Mouse (Mus musculus): ENCODE measurements around the gene Cdk15. TPM values are rescaled to one million over a fixed set of nuclear protein-coding genes. Genes with fewer than 3 reads are reported as not detected.

Cdk15 gene
- polyA plus RNA-seq, 1 experiment from 2014 or later, result 1.4 TPM

DNA sequence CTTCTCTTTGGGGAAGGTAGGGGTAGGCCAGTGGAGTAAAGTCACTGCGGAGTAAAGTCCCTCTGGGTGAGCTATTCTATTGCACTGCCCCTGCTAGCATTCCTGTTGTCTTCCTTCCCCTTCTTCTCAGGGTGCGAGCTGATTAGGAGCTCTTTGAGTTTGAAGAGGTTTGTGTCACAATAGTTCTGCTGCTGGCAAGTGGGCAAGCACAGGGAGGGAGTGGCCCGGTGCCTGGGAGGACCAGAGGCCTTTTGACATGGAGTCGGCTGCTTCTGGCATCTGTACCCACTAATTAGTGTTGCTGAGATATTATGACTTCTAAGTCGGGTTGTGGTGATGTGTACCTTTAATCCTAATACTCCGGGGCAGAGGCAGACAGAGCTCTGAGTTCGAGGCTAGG lies 124.8 kb downstream of the Cdk15 start:
- Histone ChIP-seq H3K4me1 (ENCODE audit: insufficient read depth, low read length) (no peaks in the 10 kb centered on the region; the same call in 1 of the 2 replicates), H3K27ac (ENCODE audit: low read length) (no peak overlapping the region), H3K9me3 (ENCODE audit: low read length) (no peaks in the 10 kb centered on the region), H3K4me3 (ENCODE audit: low read length) (no peak overlapping the region), H3K27me3 (ENCODE audit: insufficient read depth, low read length) (no peaks in the 10 kb centered on the region), H3K36me3 (ENCODE audit: insufficient read depth, low read length) (no peaks in the 10 kb centered on the region), H3K4me2 (replicated peaks; ENCODE audit: low read depth, low read length) (no peak overlapping the region), H3K9ac (replicated peaks; ENCODE audit: low read length) (no peak overlapping the region)
- 83% methylated on average over 7 of the region's 7 CpGs for WGBS
- ATAC-seq (ENCODE audit: low FRiP score, low TSS enrichment), result no peak

DNA sequence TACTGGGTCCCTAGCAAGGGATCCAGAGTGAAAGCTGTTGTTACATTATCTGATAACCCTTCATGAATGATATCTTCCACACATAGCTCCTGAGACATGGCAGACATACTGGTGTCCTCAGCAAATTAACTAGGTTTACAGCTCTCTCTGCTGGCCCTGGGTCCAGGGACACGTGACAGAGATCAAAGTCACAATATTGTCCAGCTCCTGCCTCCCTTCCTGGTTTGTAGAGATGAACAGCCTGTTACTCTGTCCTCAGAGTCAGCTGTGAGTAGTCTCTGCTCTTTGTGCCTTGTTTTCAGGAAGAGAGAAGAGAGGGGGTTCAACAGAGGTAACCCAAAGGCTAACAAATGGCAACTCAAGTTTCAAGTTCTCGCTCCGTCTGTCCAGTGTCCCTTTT lies 125.8 kb downstream of the Cdk15 start:
- Histone ChIP-seq H3K9me3 (ENCODE audit: low read length) (no peaks in the 10 kb centered on the region), H3K4me2 (replicated peaks; ENCODE audit: low read depth, low read length) (no peak overlapping the region), H3K9ac (replicated peaks; ENCODE audit: low read length) (no peak overlapping the region), H3K4me1 (ENCODE audit: insufficient read depth, low read length) (0 out of 2 replicates have a peak, but pooled peaks cover under 1% of the 10 kb centered on the region), H3K36me3 (ENCODE audit: insufficient read depth, low read length) (no peaks in the 10 kb centered on the region), H3K4me3 (ENCODE audit: low read length) (no peak overlapping the region), H3K27ac (ENCODE audit: low read length) (no peak overlapping the region), H3K27me3 (ENCODE audit: insufficient read depth, low read length) (no peaks in the 10 kb centered on the region)
- ATAC-seq (ENCODE audit: low FRiP score, low TSS enrichment), result no peak
- 63% methylated on average over 3 of the region's 3 CpGs for WGBS

DNA sequence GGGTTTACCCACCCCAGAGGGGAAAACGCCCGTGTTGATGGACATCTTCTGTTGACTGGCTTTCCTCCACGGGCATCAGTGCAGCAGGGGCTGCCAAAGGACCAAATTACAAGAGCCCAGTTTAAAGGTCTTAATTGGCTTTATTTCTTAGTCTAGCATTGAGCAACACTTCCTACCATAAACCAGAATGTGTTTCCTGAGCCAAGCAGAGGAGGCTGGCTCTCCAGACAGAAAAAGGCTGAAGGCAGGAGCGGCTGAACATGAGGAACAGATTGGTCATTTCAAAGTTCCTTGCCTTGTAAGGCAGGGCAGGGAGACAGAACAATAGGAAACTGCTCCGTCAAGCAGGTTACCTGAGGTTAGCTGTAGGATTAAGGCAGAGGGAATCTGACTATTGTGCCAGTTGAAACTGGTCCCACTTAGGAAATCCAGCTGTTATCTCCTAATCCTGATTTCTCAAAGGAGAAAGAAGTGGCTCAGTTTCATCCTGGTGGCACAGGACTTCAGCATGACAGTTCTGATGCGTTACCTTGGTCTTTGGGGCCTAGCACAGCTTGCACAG lies 126.4 kb downstream of the Cdk15 start:
- H3K9ac ChIP-seq (replicated peaks; ENCODE audit: low read length), result no peak overlapping the region
- H3K36me3 ChIP-seq (ENCODE audit: insufficient read depth, low read length), result no peaks in the 10 kb centered on the region
- WGBS, result 67% methylated on average over 6 of the region's 6 CpGs
- no peak overlapping the region for H3K4me3 ChIP-seq (ENCODE audit: low read length)
- no peak overlapping the region for H3K4me2 ChIP-seq (replicated peaks; ENCODE audit: low read depth, low read length)
- H3K4me1 ChIP-seq (ENCODE audit: insufficient read depth, low read length), result peaks cover 7% of the 10 kb centered on the region; the same call in 1 of the 2 replicates
- H3K27ac ChIP-seq (ENCODE audit: low read length), result no peak overlapping the region
- no peaks in the 10 kb centered on the region for H3K27me3 ChIP-seq (ENCODE audit: insufficient read depth, low read length)
- H3K9me3 ChIP-seq (ENCODE audit: low read length), result no peaks in the 10 kb centered on the region
- no peak for ATAC-seq (ENCODE audit: low FRiP score, low TSS enrichment)

DNA sequence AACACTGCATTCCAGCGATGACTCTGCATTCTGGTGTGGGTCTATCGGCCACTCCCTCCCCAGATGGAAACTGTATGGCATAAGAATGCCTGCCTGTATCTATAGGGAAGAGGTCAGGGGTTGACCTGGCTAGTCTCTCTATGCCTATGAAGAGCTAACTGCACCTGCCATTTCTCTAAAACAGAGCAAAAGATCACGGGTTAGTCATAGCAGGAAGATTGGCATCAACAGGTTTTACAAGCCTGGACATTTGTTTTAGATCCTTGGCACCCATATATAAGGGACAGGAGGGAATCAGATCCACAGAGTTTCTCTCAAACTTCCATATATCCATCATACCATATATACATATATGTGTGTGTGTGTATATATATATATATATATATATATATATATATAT lies 127.7 kb downstream of the Cdk15 start:
- no peaks in the 10 kb centered on the region for H3K27me3 ChIP-seq (ENCODE audit: insufficient read depth, low read length)
- ATAC-seq (ENCODE audit: low FRiP score, low TSS enrichment), result no peak
- no peak overlapping the region for H3K27ac ChIP-seq (ENCODE audit: low read length)
- no peak overlapping the region for H3K4me3 ChIP-seq (ENCODE audit: low read length)
- H3K4me1 ChIP-seq (ENCODE audit: insufficient read depth, low read length), result peaks cover 13% of the 10 kb centered on the region; the same call in 1 of the 2 replicates
- WGBS, result 85% methylated on average over 3 of the region's 3 CpGs
- no peaks in the 10 kb centered on the region for H3K36me3 ChIP-seq (ENCODE audit: insufficient read depth, low read length)
- no peaks in the 10 kb centered on the region for H3K9me3 ChIP-seq (ENCODE audit: low read length)
- H3K4me2 ChIP-seq (replicated peaks; ENCODE audit: low read depth, low read length), result no peak overlapping the region
- no peak overlapping the region for H3K9ac ChIP-seq (replicated peaks; ENCODE audit: low read length)

DNA sequence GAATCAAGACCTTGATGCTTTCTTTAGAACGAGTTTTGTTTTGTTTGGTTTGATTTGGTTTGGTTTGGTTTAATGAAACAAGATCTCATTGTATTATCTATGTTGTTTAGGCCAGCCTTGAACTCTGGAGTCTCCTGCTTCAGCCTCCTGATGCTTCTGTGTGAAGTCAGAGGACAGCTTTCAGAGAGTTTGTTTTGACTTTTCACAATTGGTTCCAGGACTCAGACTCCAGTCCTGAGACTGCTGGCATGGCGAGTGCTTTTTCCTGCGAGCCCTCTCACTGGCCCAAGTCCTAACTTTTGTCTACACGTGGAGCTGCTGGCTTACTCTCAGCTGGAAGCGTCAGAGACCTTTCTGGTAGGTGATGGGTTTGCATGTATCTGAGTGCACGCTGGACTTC lies 128.9 kb downstream of the Cdk15 start:
- no peak overlapping the region for H3K9ac ChIP-seq (replicated peaks; ENCODE audit: low read length)
- H3K4me1 ChIP-seq (ENCODE audit: insufficient read depth, low read length), result peaks cover 13% of the 10 kb centered on the region; the same call in 1 of the 2 replicates
- no peak for ATAC-seq (ENCODE audit: low FRiP score, low TSS enrichment)
- H3K4me2 ChIP-seq (replicated peaks; ENCODE audit: low read depth, low read length), result no peak overlapping the region
- WGBS, result 85% methylated on average over 6 of the region's 6 CpGs
- no peaks in the 10 kb centered on the region for H3K9me3 ChIP-seq (ENCODE audit: low read length)
- H3K36me3 ChIP-seq (ENCODE audit: insufficient read depth, low read length), result no peaks in the 10 kb centered on the region
- no peak overlapping the region for H3K4me3 ChIP-seq (ENCODE audit: low read length)
- H3K27ac ChIP-seq (ENCODE audit: low read length), result no peak overlapping the region
- no peaks in the 10 kb centered on the region for H3K27me3 ChIP-seq (ENCODE audit: insufficient read depth, low read length)

DNA sequence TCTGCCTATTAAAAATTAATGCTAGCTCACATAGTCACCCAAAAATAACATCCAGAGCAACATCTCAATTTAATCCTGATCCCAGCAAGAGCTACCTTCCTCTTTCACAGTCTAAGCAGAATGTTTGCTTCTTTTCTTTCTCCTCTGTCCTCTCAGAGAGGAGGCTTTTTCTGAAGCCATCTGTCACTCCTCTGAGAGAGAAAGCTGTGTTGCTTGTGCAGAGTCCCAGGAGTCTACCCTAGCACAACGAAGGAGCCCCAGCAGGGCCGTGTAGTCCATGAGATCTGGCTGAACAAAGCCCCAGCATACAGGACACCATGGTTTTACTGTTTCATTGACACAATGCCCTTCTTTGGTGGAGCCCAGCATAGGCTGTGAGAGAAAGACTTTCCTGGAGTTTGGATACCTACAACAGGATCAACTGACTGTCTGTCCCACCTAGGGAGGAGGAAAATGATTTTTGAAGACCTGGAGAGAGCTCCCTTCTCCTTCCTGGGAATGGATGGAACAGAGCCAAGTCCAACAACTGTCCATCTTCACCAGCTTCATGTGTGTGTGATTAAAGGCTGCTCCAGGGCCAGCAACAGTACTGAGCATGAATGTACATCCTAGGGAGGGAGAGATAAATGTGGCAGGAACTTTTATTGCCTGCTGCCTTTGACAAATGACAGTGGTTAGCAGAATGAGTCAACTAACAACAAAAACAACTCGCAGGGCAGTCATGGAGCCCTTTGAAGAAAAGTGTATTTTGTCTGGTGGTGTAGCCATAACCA lies 131.0 kb downstream of the Cdk15 start:
- H3K4me1 ChIP-seq (ENCODE audit: insufficient read depth, low read length), result peaks cover 13% of the 10 kb centered on the region; the same call in 1 of the 2 replicates
- no peaks in the 10 kb centered on the region for H3K36me3 ChIP-seq (ENCODE audit: insufficient read depth, low read length)
- H3K4me3 ChIP-seq (ENCODE audit: low read length), result no peak overlapping the region
- 20% methylated on average over 3 of the region's 3 CpGs for WGBS
- no peak overlapping the region for H3K4me2 ChIP-seq (replicated peaks; ENCODE audit: low read depth, low read length)
- no peaks in the 10 kb centered on the region for H3K27me3 ChIP-seq (ENCODE audit: insufficient read depth, low read length)
- ATAC-seq (ENCODE audit: low FRiP score, low TSS enrichment), result 0 out of 2 replicates have a peak, but pooled peaks have one; percentile 51
- no peak overlapping the region for H3K9ac ChIP-seq (replicated peaks; ENCODE audit: low read length)
- H3K9me3 ChIP-seq (ENCODE audit: low read length), result no peaks in the 10 kb centered on the region
- peak overlapping the region; percentile 61 for H3K27ac ChIP-seq (ENCODE audit: low read length)

DNA sequence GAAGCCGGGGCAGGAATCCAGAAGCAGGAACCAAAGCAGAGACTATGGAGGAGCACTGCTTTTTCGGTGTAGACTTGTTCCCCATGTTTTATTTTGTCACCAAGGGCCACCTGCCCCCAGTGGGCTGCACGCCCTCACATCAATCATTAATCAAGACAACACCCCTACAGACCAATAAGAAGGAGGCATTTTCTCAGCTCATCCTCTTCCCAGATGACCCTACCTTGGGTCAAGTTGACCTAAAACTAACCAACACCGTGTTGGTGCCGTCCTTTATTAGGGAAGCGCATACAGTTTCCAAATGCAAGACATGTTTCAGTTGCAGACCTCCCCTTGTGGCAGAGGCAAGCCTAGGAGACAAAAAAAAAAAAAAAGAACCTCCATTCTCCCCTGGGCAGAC lies 132.5 kb downstream of the Cdk15 start:
- no peaks in the 10 kb centered on the region; the same call in 1 of the 2 replicates for H3K9me3 ChIP-seq (ENCODE audit: low read length)
- no peak for ATAC-seq (ENCODE audit: low FRiP score, low TSS enrichment)
- 72% methylated on average over 6 of the region's 6 CpGs for WGBS

DNA sequence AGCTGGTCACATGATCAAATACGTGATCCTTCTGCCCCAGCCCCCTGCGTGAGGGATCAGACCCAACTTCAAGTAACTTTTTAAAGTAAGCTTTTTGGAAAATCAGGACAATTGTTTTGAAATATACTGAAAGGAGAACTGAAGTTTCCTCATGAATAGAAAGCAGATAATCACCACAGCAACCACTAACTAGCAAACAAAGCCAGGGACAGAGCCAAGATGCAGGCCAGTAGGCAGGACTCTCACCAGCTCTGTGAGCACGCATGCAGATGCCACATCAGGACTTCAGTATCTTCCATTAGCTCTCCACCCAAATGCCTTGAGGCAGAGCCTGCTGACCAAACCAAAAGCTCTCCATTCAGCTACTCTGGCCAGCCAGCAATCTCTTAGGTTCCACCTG lies 135.0 kb downstream of the Cdk15 start:
- H3K4me3 ChIP-seq (ENCODE audit: low read length), result no peak overlapping the region
- peaks cover 35% of the 10 kb centered on the region for H3K4me1 ChIP-seq (ENCODE audit: insufficient read depth, low read length)
- H3K4me2 ChIP-seq (replicated peaks; ENCODE audit: low read depth, low read length), result no peak overlapping the region
- ATAC-seq (ENCODE audit: low FRiP score, low TSS enrichment), result no peak
- no peaks in the 10 kb centered on the region for H3K36me3 ChIP-seq (ENCODE audit: insufficient read depth, low read length)
- H3K9me3 ChIP-seq (ENCODE audit: low read length), result no peaks in the 10 kb centered on the region; the same call in 1 of the 2 replicates
- no peak overlapping the region for H3K27ac ChIP-seq (ENCODE audit: low read length)
- H3K9ac ChIP-seq (replicated peaks; ENCODE audit: low read length), result no peak overlapping the region
- H3K27me3 ChIP-seq (ENCODE audit: insufficient read depth, low read length), result no peaks in the 10 kb centered on the region
- 66% methylated on average over 3 of the region's 3 CpGs for WGBS

More for the DNA sequence above, 132.5 kb downstream of the Cdk15 start:
- Histone ChIP-seq H3K27ac (ENCODE audit: low read length) (no peak overlapping the region), H3K4me1 (ENCODE audit: insufficient read depth, low read length) (peaks cover 18% of the 10 kb centered on the region; the same call in 1 of the 2 replicates), H3K9ac (replicated peaks; ENCODE audit: low read length) (no peak overlapping the region), H3K36me3 (ENCODE audit: insufficient read depth, low read length) (no peaks in the 10 kb centered on the region), H3K27me3 (ENCODE audit: insufficient read depth, low read length) (no peaks in the 10 kb centered on the region), H3K4me2 (replicated peaks; ENCODE audit: low read depth, low read length) (no peak overlapping the region), H3K4me3 (ENCODE audit: low read length) (no peak overlapping the region)

DNA sequence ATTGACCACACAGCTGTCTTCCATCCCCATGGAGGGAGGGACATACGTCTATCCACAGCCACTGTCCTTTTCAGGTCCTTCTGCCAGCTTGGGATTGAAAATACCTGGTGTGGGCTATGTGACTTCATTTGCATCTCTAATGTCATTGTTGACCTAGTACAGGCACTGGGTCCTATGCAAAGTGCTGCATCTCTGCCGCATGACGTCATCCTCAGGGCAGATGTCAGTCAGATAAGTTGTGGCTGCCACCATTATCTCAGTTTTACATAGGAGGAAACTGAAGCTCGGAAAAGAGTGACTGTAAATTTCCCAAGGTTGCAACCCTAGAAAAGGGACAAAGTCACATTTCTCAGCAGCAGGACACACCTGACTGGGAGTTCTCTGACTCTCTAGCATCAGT lies 137.4 kb downstream of the Cdk15 start:
- WGBS, result 46% methylated on average over 4 of the region's 4 CpGs
- H3K9me3 ChIP-seq (ENCODE audit: low read length), result no peaks in the 10 kb centered on the region; the same call in 1 of the 2 replicates
- H3K4me1 ChIP-seq (ENCODE audit: insufficient read depth, low read length), result peaks cover 31% of the 10 kb centered on the region
- H3K36me3 ChIP-seq (ENCODE audit: insufficient read depth, low read length), result no peaks in the 10 kb centered on the region
- peak overlapping the region; percentile 72 for H3K27ac ChIP-seq (ENCODE audit: low read length)
- no peaks in the 10 kb centered on the region for H3K27me3 ChIP-seq (ENCODE audit: insufficient read depth, low read length)
- no peak for ATAC-seq (ENCODE audit: low FRiP score, low TSS enrichment)
- no peak overlapping the region for H3K4me2 ChIP-seq (replicated peaks; ENCODE audit: low read depth, low read length)
- H3K9ac ChIP-seq (replicated peaks; ENCODE audit: low read length), result no peak overlapping the region
- H3K4me3 ChIP-seq (ENCODE audit: low read length), result no peak overlapping the region

DNA sequence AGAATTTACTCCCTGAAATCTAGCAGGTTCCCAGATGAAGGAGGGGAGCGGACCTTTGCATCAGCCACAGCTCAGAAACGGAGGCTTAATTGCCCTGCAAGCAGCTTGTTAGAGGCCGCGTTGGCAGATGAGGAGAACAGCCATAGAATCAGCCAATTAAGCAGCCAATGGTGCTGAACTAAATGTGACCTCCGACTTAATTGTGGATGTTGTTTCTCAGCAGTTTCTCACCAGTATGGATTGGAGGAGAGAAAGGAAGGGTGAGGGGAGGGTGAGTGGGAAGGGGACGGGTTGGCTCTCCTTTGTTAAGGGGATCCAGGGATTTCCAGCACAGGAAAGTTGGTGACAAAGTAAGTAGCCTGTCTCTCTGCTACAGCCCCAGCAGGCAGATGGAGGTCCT lies 137.9 kb downstream of the Cdk15 start:
- no peaks in the 10 kb centered on the region; the same call in 1 of the 2 replicates for H3K9me3 ChIP-seq (ENCODE audit: low read length)
- 19% methylated on average over 6 of the region's 6 CpGs for WGBS
- peak; percentile 81 for ATAC-seq (ENCODE audit: low FRiP score, low TSS enrichment)
- H3K9ac ChIP-seq (replicated peaks; ENCODE audit: low read length), result 0 out of 2 replicates have a peak overlapping the region, but pooled peaks have one; percentile 7
- H3K4me2 ChIP-seq (replicated peaks; ENCODE audit: low read depth, low read length), result no peak overlapping the region
- H3K27ac ChIP-seq (ENCODE audit: low read length), result peak overlapping the region; percentile 72
- no peaks in the 10 kb centered on the region for H3K27me3 ChIP-seq (ENCODE audit: insufficient read depth, low read length)
- no peak overlapping the region for H3K4me3 ChIP-seq (ENCODE audit: low read length)
- H3K4me1 ChIP-seq (ENCODE audit: insufficient read depth, low read length), result peaks cover 36% of the 10 kb centered on the region
- H3K36me3 ChIP-seq (ENCODE audit: insufficient read depth, low read length), result no peaks in the 10 kb centered on the region

All from kidney, embryonic 16.5 days (tissue).